Comparison of ENCODE assay signal across 23 mouse cellular contexts in the genomic region with DNA sequence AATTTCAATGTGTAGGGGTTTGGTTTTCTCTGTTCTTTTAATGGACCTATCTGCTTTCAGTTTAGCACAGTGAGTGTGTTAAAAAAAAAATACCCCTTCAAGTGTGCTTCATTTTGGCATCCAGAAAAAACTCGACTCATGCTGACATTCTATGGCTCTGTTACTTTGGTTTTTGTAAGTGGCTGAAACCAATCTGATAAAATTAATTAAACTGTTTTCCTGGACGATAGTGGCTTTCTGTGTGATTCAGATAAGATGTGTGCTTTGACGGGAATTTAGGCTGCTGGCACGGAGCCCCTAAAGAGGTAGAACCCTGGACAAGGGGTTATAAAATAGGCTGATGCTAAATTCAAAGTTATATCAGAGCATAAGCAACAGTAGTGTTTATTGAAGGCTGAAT. TPM values are rescaled to one million over a fixed set of nuclear protein-coding genes. Genes with fewer than 3 reads are reported as not detected.
"Had no signal": no experiment of that assay in that cellular context is flagged by ENCODE, and none has a peak within 500 bp of the region (broad histone marks: within the 10 kb centered on the region; RNA-seq: fewer than 3 reads in every experiment).

No protein-coding gene starts in this region.

- H3K4me1 ChIP-seq: lung, embryonic 15.5 days; midbrain, embryonic 13.5 days; midbrain, embryonic 15.5 days; neural tube, embryonic 12.5 days had no signal

- H3K36me3 ChIP-seq: lung, embryonic 15.5 days; midbrain, embryonic 13.5 days; midbrain, embryonic 15.5 days; neural tube, embryonic 12.5 days had no signal

- H3K4me3 ChIP-seq: lung, embryonic 15.5 days; midbrain, embryonic 13.5 days; midbrain, embryonic 15.5 days; neural tube, embryonic 12.5 days had no signal

- H3K27me3 ChIP-seq: lung, embryonic 15.5 days; midbrain, embryonic 13.5 days; midbrain, embryonic 15.5 days; neural tube, embryonic 12.5 days had no signal

- H3K4me2 ChIP-seq: lung, embryonic 15.5 days; midbrain, embryonic 11.5 days; midbrain, embryonic 13.5 days; midbrain, embryonic 15.5 days; neural tube, embryonic 12.5 days had no signal

- H3K27ac ChIP-seq: liver, embryonic 14.5 days; lung, embryonic 15.5 days; macrophage; midbrain, embryonic 13.5 days; midbrain, embryonic 15.5 days; neural tube, embryonic 12.5 days had no signal

- ATAC-seq: lung, postnatal 0 days; midbrain, embryonic 13.5 days; midbrain, embryonic 15.5 days had no signal

- DNase-seq: lung, postnatal 14 days; lung, postnatal 36 days; right cerebral cortex, postnatal 14 days; spleen, adult 18-20 months; thymus, adult 18-20 months; thymus, postnatal 14 days; thymus, postnatal 36 days had no signal

- H3K9me3 ChIP-seq: lung, embryonic 15.5 days; midbrain, embryonic 13.5 days; midbrain, embryonic 15.5 days; neural tube, embryonic 12.5 days had no signal

- H3K9ac ChIP-seq: liver, embryonic 14.5 days; lung, embryonic 15.5 days; midbrain, embryonic 13.5 days; midbrain, embryonic 15.5 days; neural tube, embryonic 12.5 days had no signal

RNA-seq across cellular contexts. Expression of gene Olfr419, which starts 17.3 kb away (rescaled TPM):
- total RNA-seq: megakaryocyte, adult 5-6 weeks; midbrain, postnatal 0 days; monocyte, adult 5-6 weeks; neutrophil, adult 5-6 weeks had no signal
- polyA plus RNA-seq: lung, embryonic 15.5 days; lung, postnatal 0 days; macrophage; midbrain, embryonic 11.5 days; midbrain, embryonic 13.5 days; midbrain, embryonic 15.5 days; midbrain, postnatal 0 days; neural tube, embryonic 12.5 days; neural tube, embryonic 14.5 days; stomach, embryonic 14.5 days; stomach, embryonic 16.5 days; thymus, postnatal 0 days had no signal
